Mouse (Mus musculus): ENCODE measurements at regions not wholly inside any gene's neighbourhood (a gene's known extent, or its start where the extent isn't known, plus 50 kb on each side); places are given as distances from the start of the nearest gene placed in this dataset.
A peak's percentile ranks its signal among the peaks of the same experiment; 100 is the strongest.

GRCm38 (mm10) chr13:37658034-37658433 is 120.2 kb upstream of the Rreb1 start:
- Histone ChIP-seq H3K36me3 (no peaks in the 10 kb centered on the region), H3K9me3 (replicated peaks) (no peaks in the 10 kb centered on the region), H3K4me1 (peaks cover 9% of the 10 kb centered on the region; the same call in 1 of the 2 replicates), H3K4me3 (no peak overlapping the region), H3K27ac (no peak overlapping the region), H3K4me2 (no peak overlapping the region), H3K27me3 (replicated peaks) (no peaks in the 10 kb centered on the region), H3K9ac (no peak overlapping the region)
- WGBS (ENCODE audit: insufficient replicate concordance): 19% methylated on average over 2 of the region's 2 CpGs
- no peak for ATAC-seq

- ATAC-seq: no peak
- Histone ChIP-seq H3K27ac (no peak overlapping the region), H3K9me3 (replicated peaks) (no peaks in the 10 kb centered on the region), H3K36me3 (no peaks in the 10 kb centered on the region), H3K4me1 (peaks cover 6% of the 10 kb centered on the region; the same call in 1 of the 2 replicates), H3K9ac (no peak overlapping the region), H3K4me3 (no peak overlapping the region), H3K4me2 (no peak overlapping the region), H3K27me3 (replicated peaks) (no peaks in the 10 kb centered on the region)
- WGBS (ENCODE audit: insufficient replicate concordance): 53% methylated on average over 6 of the region's 6 CpGs
These were observed 119.7 kb upstream of the Rreb1 start for GRCm38 (mm10) chr13:37658519-37658918.

- H3K27me3 ChIP-seq (replicated peaks): no peaks in the 10 kb centered on the region
- peaks cover 5% of the 10 kb centered on the region; the same call in 1 of the 2 replicates for H3K4me1 ChIP-seq
- H3K9ac ChIP-seq: no peak overlapping the region
- no peak overlapping the region for H3K4me3 ChIP-seq
- H3K27ac ChIP-seq: no peak overlapping the region
- H3K9me3 ChIP-seq (replicated peaks): no peaks in the 10 kb centered on the region
- 37% methylated on average over 4 of the region's 4 CpGs for WGBS (ENCODE audit: insufficient replicate concordance)
- H3K36me3 ChIP-seq: no peaks in the 10 kb centered on the region
- ATAC-seq: no peak
- H3K4me2 ChIP-seq: no peak overlapping the region
These were observed 118.1 kb upstream of the Rreb1 start for GRCm38 (mm10) chr13:37660083-37660482.

GRCm38 (mm10) chr13:37660668-37661067 is 117.5 kb upstream of the Rreb1 start:
- Histone ChIP-seq H3K27me3 (replicated peaks) (no peaks in the 10 kb centered on the region), H3K36me3 (no peaks in the 10 kb centered on the region), H3K27ac (no peak overlapping the region), H3K4me3 (no peak overlapping the region), H3K4me1 (peaks cover 7% of the 10 kb centered on the region; the same call in 1 of the 2 replicates), H3K9ac (no peak overlapping the region), H3K4me2 (no peak overlapping the region), H3K9me3 (replicated peaks) (no peaks in the 10 kb centered on the region)
- ATAC-seq: no peak

- no peak overlapping the region for H3K4me3 ChIP-seq
- H3K9ac ChIP-seq: no peak overlapping the region
- WGBS (ENCODE audit: insufficient replicate concordance): 72% methylated on average over 2 of the region's 2 CpGs
- H3K9me3 ChIP-seq (replicated peaks): no peaks in the 10 kb centered on the region
- H3K36me3 ChIP-seq: no peaks in the 10 kb centered on the region
- H3K27me3 ChIP-seq (replicated peaks): 0 out of 2 replicates have a peak, but pooled peaks cover 2% of the 10 kb centered on the region
- ATAC-seq: no peak
- peaks cover 16% of the 10 kb centered on the region for H3K4me1 ChIP-seq
- no peak overlapping the region for H3K27ac ChIP-seq
- no peak overlapping the region for H3K4me2 ChIP-seq
These were observed 114.1 kb upstream of the Rreb1 start for GRCm38 (mm10) chr13:37664116-37664515.

GRCm38 (mm10) chr13:37666207-37667003 is 111.8 kb upstream of the Rreb1 start:
- Histone ChIP-seq H3K36me3 (no peaks in the 10 kb centered on the region), H3K27me3 (replicated peaks) (0 out of 2 replicates have a peak, but pooled peaks cover 2% of the 10 kb centered on the region), H3K4me3 (peak overlapping the region; percentile 14; the same call in 1 of the 2 replicates), H3K9ac (0 out of 2 replicates have a peak overlapping the region, but pooled peaks have one; percentile 22), H3K27ac (peak overlapping the region; percentile 49; the same call in 1 of the 2 replicates), H3K9me3 (replicated peaks) (no peaks in the 10 kb centered on the region), H3K4me1 (peaks cover 16% of the 10 kb centered on the region), H3K4me2 (peak overlapping the region; percentile 55)
- ATAC-seq: peak; percentile 73
- WGBS (ENCODE audit: insufficient replicate concordance): 23% methylated on average over 22 of the region's 22 CpGs

- Histone ChIP-seq H3K4me2 (no peak overlapping the region), H3K27ac (no peak overlapping the region), H3K36me3 (no peaks in the 10 kb centered on the region), H3K9ac (no peak overlapping the region), H3K4me3 (no peak overlapping the region), H3K4me1 (peaks cover 16% of the 10 kb centered on the region), H3K9me3 (replicated peaks) (no peaks in the 10 kb centered on the region), H3K27me3 (replicated peaks) (0 out of 2 replicates have a peak, but pooled peaks cover 2% of the 10 kb centered on the region)
- 50% methylated on average over 4 of the region's 4 CpGs for WGBS (ENCODE audit: insufficient replicate concordance)
- no peak for ATAC-seq
These were observed 110.8 kb upstream of the Rreb1 start for GRCm38 (mm10) chr13:37667386-37667785.

GRCm38 (mm10) chr13:37667871-37668270 is 110.3 kb upstream of the Rreb1 start:
- WGBS (ENCODE audit: insufficient replicate concordance): 65% methylated on average over 5 of the region's 5 CpGs

GRCm38 (mm10) chr13:37671109-37671508 is 107.1 kb upstream of the Rreb1 start:
- Histone ChIP-seq H3K27me3 (replicated peaks) (0 out of 2 replicates have a peak, but pooled peaks cover under 1% of the 10 kb centered on the region), H3K4me3 (no peak overlapping the region), H3K4me1 (peaks cover 25% of the 10 kb centered on the region), H3K4me2 (no peak overlapping the region), H3K27ac (no peak overlapping the region), H3K9me3 (replicated peaks) (no peaks in the 10 kb centered on the region), H3K9ac (no peak overlapping the region), H3K36me3 (no peaks in the 10 kb centered on the region)
- ATAC-seq: no peak
- 55% methylated on average over 5 of the region's 5 CpGs for WGBS (ENCODE audit: insufficient replicate concordance)

More at GRCm38 (mm10) chr13:37667871-37668270, 110.3 kb upstream of the Rreb1 start:
- H3K9ac ChIP-seq: no peak overlapping the region
- no peak overlapping the region for H3K4me2 ChIP-seq
- 0 out of 2 replicates have a peak, but pooled peaks cover 2% of the 10 kb centered on the region for H3K27me3 ChIP-seq (replicated peaks)
- H3K4me1 ChIP-seq: peaks cover 16% of the 10 kb centered on the region
- no peaks in the 10 kb centered on the region for H3K36me3 ChIP-seq
- no peak overlapping the region for H3K27ac ChIP-seq
- no peaks in the 10 kb centered on the region for H3K9me3 ChIP-seq (replicated peaks)
- H3K4me3 ChIP-seq: no peak overlapping the region
- no peak for ATAC-seq

- 40% methylated on average over 12 of the region's 12 CpGs for WGBS (ENCODE audit: insufficient replicate concordance)
- H3K4me3 ChIP-seq: no peak overlapping the region
- ATAC-seq: no peak
- H3K4me2 ChIP-seq: no peak overlapping the region
- H3K9ac ChIP-seq: no peak overlapping the region
- no peaks in the 10 kb centered on the region for H3K27me3 ChIP-seq (replicated peaks)
- no peak overlapping the region for H3K27ac ChIP-seq
- H3K36me3 ChIP-seq: no peaks in the 10 kb centered on the region
- no peaks in the 10 kb centered on the region for H3K9me3 ChIP-seq (replicated peaks)
- peaks cover 24% of the 10 kb centered on the region for H3K4me1 ChIP-seq
These were observed 103.4 kb upstream of the Rreb1 start for GRCm38 (mm10) chr13:37674676-37675350.

GRCm38 (mm10) chr13:37675718-37676117 is 102.5 kb upstream of the Rreb1 start:
- Histone ChIP-seq H3K4me2 (no peak overlapping the region), H3K9me3 (replicated peaks) (no peaks in the 10 kb centered on the region), H3K36me3 (no peaks in the 10 kb centered on the region), H3K27ac (no peak overlapping the region), H3K4me3 (no peak overlapping the region), H3K27me3 (replicated peaks) (no peaks in the 10 kb centered on the region), H3K4me1 (peaks cover 24% of the 10 kb centered on the region), H3K9ac (no peak overlapping the region)
- WGBS (ENCODE audit: insufficient replicate concordance): 21% methylated on average over 3 of the region's 3 CpGs
- ATAC-seq: peak; percentile 40; the same call in 1 of the 2 replicates

GRCm38 (mm10) chr13:37676912-37677311 is 101.3 kb upstream of the Rreb1 start:
- WGBS (ENCODE audit: insufficient replicate concordance): 67% methylated on average over 6 of the region's 6 CpGs
- no peak for ATAC-seq

More at GRCm38 (mm10) chr13:37676912-37677311, 101.3 kb upstream of the Rreb1 start:
- Histone ChIP-seq H3K27ac (no peak overlapping the region), H3K36me3 (no peaks in the 10 kb centered on the region), H3K9me3 (replicated peaks) (no peaks in the 10 kb centered on the region), H3K9ac (no peak overlapping the region), H3K4me2 (no peak overlapping the region), H3K27me3 (replicated peaks) (no peaks in the 10 kb centered on the region), H3K4me3 (no peak overlapping the region), H3K4me1 (peaks cover 27% of the 10 kb centered on the region)
